ENCODE assay signal across 9 mouse cellular contexts in the genomic region with DNA sequence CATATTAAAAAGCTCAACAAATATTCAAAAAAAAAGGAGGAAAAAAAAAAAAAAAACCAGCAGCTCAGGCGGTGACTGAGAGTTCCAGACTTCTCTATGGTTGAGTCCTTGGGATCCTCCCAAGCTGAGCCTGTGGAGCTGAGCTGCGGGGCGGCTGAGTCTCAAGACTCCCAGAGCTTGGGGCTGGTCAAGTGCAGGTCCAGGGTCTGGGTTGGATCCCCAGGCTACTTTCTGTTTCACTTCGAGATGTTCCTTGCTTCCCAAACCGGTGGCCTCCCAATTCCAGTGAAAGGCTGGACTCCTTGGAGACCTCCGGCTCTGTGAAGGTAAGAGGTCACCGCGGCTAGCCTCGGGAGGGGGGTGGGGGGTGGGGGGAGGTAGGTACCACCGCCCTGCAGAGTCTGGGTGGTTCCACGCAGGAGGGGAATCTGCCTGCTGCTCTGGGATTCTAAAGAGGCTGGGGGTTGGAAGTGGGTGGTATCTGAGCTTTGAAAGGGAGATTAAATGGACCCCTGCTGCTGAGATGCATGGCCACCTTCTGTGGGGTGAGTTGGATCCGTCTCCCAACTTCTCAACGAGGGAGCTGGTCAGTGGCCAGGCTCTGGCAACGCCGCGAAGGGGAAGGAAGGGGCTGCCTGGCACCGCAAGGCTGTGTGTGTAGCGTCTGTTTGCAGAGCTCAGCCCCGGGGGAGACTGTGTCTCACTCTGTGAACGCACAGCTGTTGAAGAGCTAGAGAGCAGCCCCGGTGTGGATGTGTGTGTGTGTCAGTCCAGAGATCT.
DNase-seq lines count a peak whose midpoint lies in the region; ATAC-seq and TF ChIP-seq lines count a peak whose summit lies in the region.
"Had no signal": no experiment of that assay in that cellular context is flagged by ENCODE, and none has a peak within 500 bp of the region (broad histone marks: within the 10 kb centered on the region; RNA-seq: fewer than 3 reads in every experiment).

No protein-coding gene starts in this region.

- no peaks in the 10 kb centered on the region for H3K36me3 ChIP-seq in embryonic facial prominence, embryonic 11.5 days (replicated peaks; ENCODE audit: control insufficient read depth, insufficient read depth, low read depth, low read length)
- no peaks in the 10 kb centered on the region for H3K36me3 ChIP-seq in limb, embryonic 12.5 days
- no peaks in the 10 kb centered on the region for H3K36me3 ChIP-seq in midbrain, embryonic 11.5 days (ENCODE audit: control insufficient read depth, insufficient read depth, low read length)

- peak overlapping the region; percentile 29 for H3K4me2 ChIP-seq in embryonic facial prominence, embryonic 11.5 days (ENCODE audit: low read depth, low read length)
- H3K4me2 ChIP-seq in limb, embryonic 12.5 days, result peak overlapping the region; percentile 78
- peak overlapping the region; percentile 56 for H3K4me2 ChIP-seq in midbrain, embryonic 11.5 days

- no peak for TF ChIP-seq POLR2A in bone marrow, adult 2 months (IDR thresholded peaks at IDR 0.05; ENCODE audit: borderline replicate concordance, control insufficient read depth, low read depth, low read length)

- no peaks in the 10 kb centered on the region for H3K4me1 ChIP-seq in bone marrow, adult 2 months (ENCODE audit: control insufficient read depth, insufficient read depth, low read length)
- H3K4me1 ChIP-seq in embryonic facial prominence, embryonic 11.5 days (ENCODE audit: control insufficient read depth, insufficient read depth, low read length), result no peaks in the 10 kb centered on the region
- peaks cover 8% of the 10 kb centered on the region; the same call in 1 of the 2 replicates for H3K4me1 ChIP-seq in limb, embryonic 12.5 days (replicated peaks)
- peaks cover 13% of the 10 kb centered on the region for H3K4me1 ChIP-seq in midbrain, embryonic 11.5 days (ENCODE audit: control insufficient read depth, insufficient read depth, low read length)

- ATAC-seq in embryonic facial prominence, embryonic 11.5 days (replicated peaks; ENCODE audit: insufficient number of reproducible peaks, low FRiP score, low TSS enrichment, low read depth), result peak; percentile 52; the same call in 1 of the 2 replicates
- ATAC-seq in limb, embryonic 12.5 days (ENCODE audit: insufficient number of reproducible peaks, insufficient read depth, low FRiP score, low TSS enrichment, low read depth), result no peak
- peak; percentile 72; the same call in 1 of the 2 replicates for ATAC-seq in midbrain, embryonic 11.5 days (ENCODE audit: low FRiP score)
- no peak for ATAC-seq in activated CD4-positive, CD25-positive, alpha-beta regulatory T cell, adult 4 months

- H3K4me3 ChIP-seq in bone marrow, adult 2 months (replicated peaks; ENCODE audit: control insufficient read depth, low read depth, low read length), result peak overlapping the region; percentile 65
- peak overlapping the region; percentile 23 for H3K4me3 ChIP-seq in embryonic facial prominence, embryonic 11.5 days (ENCODE audit: low read depth, low read length)
- peak overlapping the region; percentile 41 for H3K4me3 ChIP-seq in limb, embryonic 12.5 days (replicated peaks)
- peak overlapping the region; percentile 26 for H3K4me3 ChIP-seq in midbrain, embryonic 11.5 days (ENCODE audit: low read depth, low read length)
- H3K4me3 ChIP-seq: erythroblast, embryonic 14.5 days had no signal

- peak overlapping the region; percentile 0; the same call in 1 of the 2 replicates for H3K9ac ChIP-seq in embryonic facial prominence, embryonic 11.5 days (replicated peaks; ENCODE audit: low read length)
- H3K9ac ChIP-seq in limb, embryonic 12.5 days (replicated peaks), result peak overlapping the region; percentile 60
- peak overlapping the region; percentile 39; the same call in 1 of the 2 replicates for H3K9ac ChIP-seq in midbrain, embryonic 11.5 days (ENCODE audit: low read length)

- H3K27ac ChIP-seq in bone marrow, adult 2 months (ENCODE audit: control insufficient read depth, insufficient read depth, low read depth, low read length, poor library complexity), result peak overlapping the region; percentile 35; the same call in 1 of the 2 replicates
- H3K27ac ChIP-seq in embryonic facial prominence, embryonic 11.5 days (replicated peaks; ENCODE audit: low read depth, low read length), result no peak overlapping the region
- H3K27ac ChIP-seq in limb, embryonic 12.5 days, result no peak overlapping the region
- H3K27ac ChIP-seq in midbrain, embryonic 11.5 days (ENCODE audit: low read depth, low read length), result no peak overlapping the region

- H3K9me3 ChIP-seq in embryonic facial prominence, embryonic 11.5 days (replicated peaks; ENCODE audit: control insufficient read depth, low read length), result no peaks in the 10 kb centered on the region
- H3K9me3 ChIP-seq in limb, embryonic 12.5 days, result no peaks in the 10 kb centered on the region
- no peaks in the 10 kb centered on the region for H3K9me3 ChIP-seq in midbrain, embryonic 11.5 days (ENCODE audit: control insufficient read depth, low read length)

- DNase-seq in embryonic facial prominence, embryonic 11.5 days (ENCODE audit: low spot score), result peak; percentile 57
- peak; percentile 64 to 70 for DNase-seq in heart, adult 9 months (ENCODE audit: low spot score in 2 of 2)
- peak; percentile 11 to 16 for DNase-seq in kidney, adult 8-10 months
- DNase-seq in midbrain, embryonic 11.5 days (ENCODE audit: low spot score, missing footprints), result peak; percentile 91
- peak; percentile 31 for DNase-seq in skeletal muscle tissue, adult 2 months (ENCODE audit: low read depth, low spot score)

- whole genome bisulfite sequencing in bone marrow, adult 2 months, result 7% methylated on average over 21 of the region's 21 CpGs
- 4% methylated on average over 21 of the region's 21 CpGs for WGBS in embryonic facial prominence, embryonic 11.5 days
- WGBS in limb, embryonic 12.5 days, result 5% methylated on average over 20 of the region's 21 CpGs
- WGBS in midbrain, embryonic 11.5 days, result 2% methylated on average over 21 of the region's 21 CpGs

- no peak for TF ChIP-seq CTCF in bone marrow, adult 2 months (IDR thresholded peaks at IDR 0.05; ENCODE audit: control insufficient read depth, insufficient read depth, low read length)

- H3K27me3 ChIP-seq in embryonic facial prominence, embryonic 11.5 days (ENCODE audit: control insufficient read depth, insufficient read depth, low read length), result no peaks in the 10 kb centered on the region
- H3K27me3 ChIP-seq in limb, embryonic 12.5 days, result 0 out of 2 replicates have a peak, but pooled peaks cover 10% of the 10 kb centered on the region
- H3K27me3 ChIP-seq in midbrain, embryonic 11.5 days (ENCODE audit: control insufficient read depth, insufficient read depth, low read length), result no peaks in the 10 kb centered on the region

Comparison
In these comparisons a context has a peak if more than half of its experiments do, and no peak if none do; other contexts are left out.
1. ATAC-seq: peak in embryonic facial prominence, embryonic 11.5 days (single experiment) and midbrain, embryonic 11.5 days (single experiment); none in limb, embryonic 12.5 days (single experiment) and activated CD4-positive, CD25-positive, alpha-beta regulatory T cell, adult 4 months (single experiment).
2. DNase-seq: peak in every context shown above with its lines; median percentile 91 in midbrain, embryonic 11.5 days; 67 in heart, adult 9 months; 57 in embryonic facial prominence, embryonic 11.5 days; 31 in skeletal muscle tissue, adult 2 months; 14 in kidney, adult 8-10 months.
3. H3K9ac ChIP-seq: peak in every context shown above with its lines; median percentile 60 in limb, embryonic 12.5 days; 39 in midbrain, embryonic 11.5 days; 0 in embryonic facial prominence, embryonic 11.5 days.
4. Peak in every context shown above with its lines, with median percentiles within 50 percentile points of each other: H3K4me3 ChIP-seq and H3K4me2 ChIP-seq.